Mouse (Mus musculus): Measurements from ENCODE around the gene Rasal3. TPM values are rescaled to one million over a fixed set of nuclear protein-coding genes. Genes with fewer than 3 reads are reported as not detected.

Gene Rasal3
- polyA plus RNA-seq, 1 experiment from 2014 or later: 0.71 TPM

GRCm38 (mm10) chr17:32350382-32350983 is 52.9 kb downstream of the Rasal3 start, which contains the start of gene Akap8l:
Gene Akap8l (minus strand): TSS chr17:32350607.
- Histone ChIP-seq H3K27ac (replicated peaks) (peak within 1 kb of the TSS; percentile 86), H3K4me3 (peak within 1 kb of the TSS; percentile 90), H3K4me1 (replicated peaks) (peaks cover 52% of the 10 kb centered on the region), H3K27me3 (no peaks in the 10 kb centered on the region), H3K9ac (peak within 1 kb of the TSS; percentile 90), H3K4me2 (peak within 1 kb of the TSS; percentile 84), H3K9me3 (no peaks in the 10 kb centered on the region), H3K36me3 (peaks cover 20% of the 10 kb centered on the region)
- WGBS: under 1% methylated on average over 37 of the region's 37 CpGs
- peak; percentile 96 for ATAC-seq (ENCODE audit: low read depth)

GRCm38 (mm10) chr17:32349851-32350381 is 53.5 kb downstream of the Rasal3 start:
- peak; percentile 52 for ATAC-seq (ENCODE audit: low read depth)

GRCm38 (mm10) chr17:32349037-32349732 is 54.2 kb downstream of the Rasal3 start:
- Histone ChIP-seq H3K27me3 (no peaks in the 10 kb centered on the region), H3K9ac (peak overlapping the region; percentile 90), H3K4me1 (replicated peaks) (peaks cover 43% of the 10 kb centered on the region), H3K4me3 (peak overlapping the region; percentile 90), H3K4me2 (peak overlapping the region; percentile 84), H3K9me3 (no peaks in the 10 kb centered on the region), H3K36me3 (peaks cover 14% of the 10 kb centered on the region), H3K27ac (replicated peaks) (peak overlapping the region; percentile 86)
- ATAC-seq (ENCODE audit: low read depth): no peak
- WGBS: 15% methylated on average over 4 of the region's 4 CpGs

More at GRCm38 (mm10) chr17:32349851-32350381, 53.5 kb downstream of the Rasal3 start:
- 1% methylated on average over 24 of the region's 24 CpGs for WGBS
- H3K9me3 ChIP-seq: no peaks in the 10 kb centered on the region
- peak overlapping the region; percentile 90 for H3K9ac ChIP-seq
- H3K4me3 ChIP-seq: peak overlapping the region; percentile 90
- H3K4me2 ChIP-seq: peak overlapping the region; percentile 84
- peak overlapping the region; percentile 86 for H3K27ac ChIP-seq (replicated peaks)
- H3K36me3 ChIP-seq: peaks cover 17% of the 10 kb centered on the region
- no peaks in the 10 kb centered on the region for H3K27me3 ChIP-seq
- H3K4me1 ChIP-seq (replicated peaks): peaks cover 51% of the 10 kb centered on the region

GRCm38 (mm10) chr17:32348406-32348805 is 55.0 kb downstream of the Rasal3 start:
- H3K4me1 ChIP-seq (replicated peaks): peaks cover 37% of the 10 kb centered on the region
- peaks cover 13% of the 10 kb centered on the region for H3K36me3 ChIP-seq
- no peaks in the 10 kb centered on the region for H3K9me3 ChIP-seq
- H3K9ac ChIP-seq: peak overlapping the region; percentile 51
- 86% methylated on average over 2 of the region's 2 CpGs for WGBS
- peak overlapping the region; percentile 84 for H3K4me2 ChIP-seq
- ATAC-seq (ENCODE audit: low read depth): no peak
- no peaks in the 10 kb centered on the region for H3K27me3 ChIP-seq
- H3K4me3 ChIP-seq: peak overlapping the region; percentile 90
- H3K27ac ChIP-seq (replicated peaks): no peak overlapping the region

- H3K4me3 ChIP-seq: no peak overlapping the region
- whole genome bisulfite sequencing: 95% methylated on average over 1 of the region's 1 CpGs
- 0 out of 2 replicates have a peak, but pooled peaks cover under 1% of the 10 kb centered on the region for H3K4me1 ChIP-seq (replicated peaks)
- no peaks in the 10 kb centered on the region for H3K27me3 ChIP-seq
- H3K27ac ChIP-seq (replicated peaks): no peak overlapping the region
- H3K4me2 ChIP-seq: no peak overlapping the region
- no peak for ATAC-seq (ENCODE audit: low read depth)
- no peak overlapping the region for H3K9ac ChIP-seq
- no peaks in the 10 kb centered on the region for H3K9me3 ChIP-seq
- peaks cover 44% of the 10 kb centered on the region for H3K36me3 ChIP-seq
Measured at GRCm38 (mm10) chr17:32341102-32341501, 62.3 kb downstream of the Rasal3 start.

Small RNA genes within 50 kb of the gene (microRNA-seq; reads per million reads assigned to microRNA genes)
- not detected for gene Gm22201

Other genes with a start within 250 kb of the Rasal3 start
- gene Notch3, start 236.7 kb downstream of the Rasal3 start, polyA plus RNA-seq (2015; fragmentation: Nextera tagmentation; extraction: Ambion mirVana): 7.6 and 9.0 TPM in 2 replicates
- 0.20 TPM in 1 of 2 replicates, not detected in the other for gene Ephx3, start 214.0 kb downstream of the Rasal3 start, polyA plus RNA-seq (2015; fragmentation: Nextera tagmentation; extraction: Ambion mirVana)
- 87.7 and 101 TPM in 2 replicates for gene Brd4, start 118.9 kb downstream of the Rasal3 start, polyA plus RNA-seq (2015; fragmentation: Nextera tagmentation; extraction: Ambion mirVana)
- 95.9 and 104 TPM in 2 replicates for gene Akap8, start 82.3 kb downstream of the Rasal3 start, polyA plus RNA-seq (2015; fragmentation: Nextera tagmentation; extraction: Ambion mirVana)
- 153 and 154 TPM in 2 replicates for gene Akap8l, start 53.0 kb downstream of the Rasal3 start, polyA plus RNA-seq (2015; fragmentation: Nextera tagmentation; extraction: Ambion mirVana)
- gene Wiz, start 14.1 kb downstream of the Rasal3 start, polyA plus RNA-seq (2015; fragmentation: Nextera tagmentation; extraction: Ambion mirVana): 33.2 and 39.8 TPM in 2 replicates
- not detected in 2 replicates for gene Pglyrp2, start 20.6 kb upstream of the Rasal3 start, polyA plus RNA-seq (2015; fragmentation: Nextera tagmentation; extraction: Ambion mirVana)
- 0.45 and 0.55 TPM in 2 replicates for gene Cyp4f39, start 49.1 kb upstream of the Rasal3 start, polyA plus RNA-seq (2015; fragmentation: Nextera tagmentation; extraction: Ambion mirVana)
- gene Cyp4f17, start 102.5 kb upstream of the Rasal3 start, polyA plus RNA-seq (2015; fragmentation: Nextera tagmentation; extraction: Ambion mirVana): 11.5 and 12.1 TPM in 2 replicates
- 25.2 and 28.4 TPM in 2 replicates for gene Cyp4f16, start 133.0 kb upstream of the Rasal3 start, polyA plus RNA-seq (2015; fragmentation: Nextera tagmentation; extraction: Ambion mirVana)
- 0.53 TPM in 1 of 2 replicates, not detected in the other for gene Cyp4f37, start 217.7 kb upstream of the Rasal3 start, polyA plus RNA-seq (2015; fragmentation: Nextera tagmentation; extraction: Ambion mirVana)

All from neural tube, embryonic 13.5 days (tissue).